Mouse (Mus musculus) heart, postnatal 0 days (tissue): ENCODE results near the gene Grb10.

Source experiments
- CTCF ChIP-seq: IDR thresholded peaks from 2 replicates; pipeline ENCODE4 v1.5.1; 2016; ENCODE audit warnings: antibody characterized with exemption, control low read depth, low read depth
- EP300 ChIP-seq: IDR thresholded peaks from 2 replicates; pipeline ENCODE4 v1.6.1; 2016; ENCODE audit warnings: antibody characterized with exemption, low read depth

GRCm38 (mm10) chr11:11944814-11945213, 93.7 kb downstream of the Grb10 start:
- TF ChIP-seq CTCF: no peak
- no peak for TF ChIP-seq EP300
